9 mouse cellular contexts compared by ENCODE assay signal in genomic region chr2:83940931-83941361, GRCm38 (mm10). TPM values are rescaled to one million over a fixed set of nuclear protein-coding genes. Genes with fewer than 3 reads are reported as not detected.
DNase-seq lines count a peak whose midpoint lies in the region; ATAC-seq and TF ChIP-seq lines count a peak whose summit lies in the region.
"Had no signal": no experiment of that assay in that cellular context is flagged by ENCODE, and none has a peak within 500 bp of the region (broad histone marks: within the 10 kb centered on the region; RNA-seq: fewer than 3 reads in every experiment).

Gene Zswim2, minus strand, starts transcription at chr2:83941228.

- no peaks in the 10 kb centered on the region for H3K27me3 ChIP-seq in forebrain, embryonic 11.5 days (ENCODE audit: control insufficient read depth, insufficient read depth, low read length)
- H3K27me3 ChIP-seq in hindbrain, embryonic 10.5 days (ENCODE audit: insufficient read depth, poor library complexity, severe bottlenecking) = no peaks in the 10 kb centered on the region
- no peaks in the 10 kb centered on the region for H3K27me3 ChIP-seq in lung, postnatal 0 days (replicated peaks; ENCODE audit: insufficient read depth, low read length)

- under 1% methylated on average over 20 of the region's 20 CpGs for whole genome bisulfite sequencing in forebrain, embryonic 11.5 days
- WGBS in hindbrain, embryonic 10.5 days = under 1% methylated on average over 20 of the region's 20 CpGs
- under 1% methylated on average over 20 of the region's 20 CpGs for WGBS in lung, postnatal 0 days

- no peaks in the 10 kb centered on the region for H3K36me3 ChIP-seq in forebrain, embryonic 11.5 days (ENCODE audit: control insufficient read depth, insufficient read depth, low read length)
- H3K36me3 ChIP-seq in hindbrain, embryonic 10.5 days = no peaks in the 10 kb centered on the region
- H3K36me3 ChIP-seq in lung, postnatal 0 days (ENCODE audit: insufficient read depth, low read length) = no peaks in the 10 kb centered on the region

- H3K27ac ChIP-seq in forebrain, embryonic 11.5 days (ENCODE audit: low read depth, low read length) = no peak within 1 kb of the TSS
- H3K27ac ChIP-seq in hindbrain, embryonic 10.5 days = no peak within 1 kb of the TSS
- H3K27ac ChIP-seq in lung, postnatal 0 days (ENCODE audit: low read length) = no peak within 1 kb of the TSS

- TF ChIP-seq EP300 in lung, postnatal 0 days (IDR thresholded peaks at IDR 0.05) = no peak

- DNase-seq in ES-CJ7 (ENCODE audit: low read depth, low spot score) = peak; percentile 81
- DNase-seq in c-Kit-positive CD71-negative TER-119-negative erythroid progenitor cells, embryonic 14.5 days (ENCODE audit: low read depth) = peak; percentile 32
- DNase-seq in forebrain, embryonic 11.5 days (ENCODE audit: low spot score) = peak; percentile 84
- DNase-seq in hindbrain, embryonic 10.5 days (ENCODE audit: low spot score) = peak; percentile 83
- DNase-seq in layer of hippocampus, adult 8-10 months (ENCODE audit: low spot score in 2 of 2) = peak; percentile 89 to 93
- DNase-seq in lung, postnatal 0 days (ENCODE audit: low spot score) = no peak
- peak; percentile 51 for DNase-seq in ovary, postnatal 36 days (ENCODE audit: low spot score)
- DNase-seq in yolk sac, embryonic 10.5 days (ENCODE audit: low spot score) = peak; percentile 45

- ATAC-seq in forebrain, embryonic 11.5 days (replicated peaks; ENCODE audit: low FRiP score) = peak; percentile 98
- no peak for ATAC-seq in lung, postnatal 0 days

- no peaks in the 10 kb centered on the region for H3K4me1 ChIP-seq in forebrain, embryonic 11.5 days (replicated peaks; ENCODE audit: control insufficient read depth, insufficient read depth, low read length)
- peaks cover 9% of the 10 kb centered on the region for H3K4me1 ChIP-seq in hindbrain, embryonic 10.5 days (replicated peaks)
- H3K4me1 ChIP-seq in lung, postnatal 0 days (ENCODE audit: insufficient read depth, low read depth, low read length) = no peaks in the 10 kb centered on the region

- TF ChIP-seq CTCF in lung, postnatal 0 days (IDR thresholded peaks at IDR 0.05) = no peak

- H3K9ac ChIP-seq in forebrain, embryonic 11.5 days (ENCODE audit: low read length) = peak within 1 kb of the TSS; percentile 33; the same call in 1 of the 2 replicates
- H3K9ac ChIP-seq in lung, postnatal 0 days (replicated peaks; ENCODE audit: low read depth) = no peak within 1 kb of the TSS

- peak within 1 kb of the TSS; percentile 31; the same call in 1 of the 2 replicates for H3K4me3 ChIP-seq in forebrain, embryonic 11.5 days (ENCODE audit: low read depth, low read length)
- peak within 1 kb of the TSS; percentile 50 for H3K4me3 ChIP-seq in hindbrain, embryonic 10.5 days
- no peak within 1 kb of the TSS; the same call in 1 of the 2 replicates for H3K4me3 ChIP-seq in lung, postnatal 0 days (ENCODE audit: low read depth, low read length)

- H3K4me2 ChIP-seq in forebrain, embryonic 11.5 days (ENCODE audit: low read depth, low read length, severe bottlenecking) = peak within 1 kb of the TSS; percentile 67
- H3K4me2 ChIP-seq in lung, postnatal 0 days (replicated peaks; ENCODE audit: low read depth, low read length) = 0 out of 2 replicates have a peak within 1 kb of the TSS, but pooled peaks have one; percentile 17

- H3K9me3 ChIP-seq in forebrain, embryonic 11.5 days (ENCODE audit: control insufficient read depth, low read length) = no peaks in the 10 kb centered on the region
- H3K9me3 ChIP-seq in hindbrain, embryonic 10.5 days = no peaks in the 10 kb centered on the region
- H3K9me3 ChIP-seq in lung, postnatal 0 days (ENCODE audit: low read length) = no peaks in the 10 kb centered on the region

RNA-seq across cellular contexts. Expression of gene Zswim2, which starts in this region (rescaled TPM):
- polyA plus RNA-seq in forebrain, embryonic 11.5 days (2014; fragmentation: Nextera tagmentation; extraction: Ambion mirVana) = not detected in 2 replicates
- polyA plus RNA-seq in hindbrain, embryonic 10.5 days (2016; fragmentation: Nextera tagmentation; extraction: Ambion mirVana) = not detected in 2 replicates
- total RNA-seq in layer of hippocampus, adult 8-10 months (2022) = not detected
- 0.17 and 0.38 TPM in 2 replicates for polyA plus RNA-seq in lung, postnatal 0 days (2015; fragmentation: Nextera tagmentation; extraction: Ambion mirVana)
- total RNA-seq: gastrocnemius, postnatal 4 days had no signal

Comparison
In these comparisons a context has a peak if more than half of its experiments do, and no peak if none do; other contexts are left out.
1. Peak in DNase-seq, ATAC-seq, H3K4me3 ChIP-seq, H3K9ac ChIP-seq and H3K4me2 ChIP-seq in forebrain, embryonic 11.5 days; RNA of the gene not detected or under 1 TPM.
2. Peak in DNase-seq and H3K4me3 ChIP-seq in hindbrain, embryonic 10.5 days; RNA of the gene not detected or under 1 TPM.
3. Peak in DNase-seq in layer of hippocampus, adult 8-10 months; RNA of the gene not detected or under 1 TPM.